Mouse (Mus musculus) lung, postnatal 0 days (tissue): ENCODE results near the gene Ttc39a. TPM values are rescaled to one million over a fixed set of nuclear protein-coding genes. Genes with fewer than 3 reads are reported as not detected.

Experiments used
- ATAC-seq: fragments of 200-750 bp; cut with Nextera tagmentation; 2 replicates; pipeline ENCODE4 v1.8.0; 2017; ENCODE audit warnings: moderate library complexity
- DNase-seq: peaks from one replicate; pipeline ENCODE4 v3.0.0-alpha.2; 2016; ENCODE audit warnings: low spot score
- H3K27ac ChIP-seq: fragments of 300-500 bp; sonication (generic); 2 replicates; pipeline ENCODE4 v1.5.1; 2014; ENCODE audit warnings: antibody characterized with exemption, mild to moderate bottlenecking, low read length, mixed read lengths
- H3K27me3 ChIP-seq: fragments of 300-500 bp; sonication (generic); replicated peaks from 2 replicates; pipeline ENCODE4 v1.6.1; 2014; ENCODE audit warnings: low read length, mixed read lengths; ENCODE audit not compliant: insufficient read depth
- H3K36me3 ChIP-seq: fragments of 300-500 bp; sonication (generic); 2 replicates; pipeline ENCODE4 v1.6.1; 2014; ENCODE audit warnings: low read length, mixed read lengths; ENCODE audit not compliant: insufficient read depth
- H3K4me1 ChIP-seq: fragments of 300-500 bp; sonication (generic); 2 replicates; pipeline ENCODE4 v1.6.1; 2014; ENCODE audit warnings: antibody characterized with exemption, low read depth, low read length, mixed read lengths; ENCODE audit not compliant: insufficient read depth
- H3K4me2 ChIP-seq: fragments of 300-500 bp; sonication (generic); replicated peaks from 2 replicates; pipeline ENCODE4 v1.6.1; 2014; ENCODE audit warnings: low read depth, mild to moderate bottlenecking, low read length, moderate library complexity, mixed read lengths
- H3K4me3 ChIP-seq: fragments of 300-500 bp; sonication (generic); 2 replicates; pipeline ENCODE4 v1.5.1; 2014; ENCODE audit warnings: low read depth, low read length
- H3K9ac ChIP-seq: fragments of 300-500 bp; sonication (generic); replicated peaks from 2 replicates; pipeline ENCODE4 v1.6.1; 2014; ENCODE audit warnings: low read depth, mild to moderate bottlenecking
- H3K9me3 ChIP-seq: fragments of 300-500 bp; sonication (generic); 2 replicates; pipeline ENCODE4 v1.6.1; 2016; ENCODE audit warnings: low read length, mixed read lengths
- CTCF ChIP-seq: IDR thresholded peaks from 2 replicates; pipeline ENCODE4 v1.5.1; 2016; ENCODE audit warnings: antibody characterized with exemption, mild to moderate bottlenecking
- EP300 ChIP-seq: IDR thresholded peaks from 2 replicates; pipeline ENCODE4 v1.6.1; 2016; ENCODE audit warnings: antibody characterized with exemption, mild to moderate bottlenecking, control low read depth
- WGBS: fragments of 180-500 bp; shearing (Covaris S2); extraction: QIAGEN DNeasy Blood & Tissue Kit; methylation state at CpG from one replicate; pipeline ENCODE4 v1.1.7; 2014; 5-methylcytosine and 5-hydroxymethylcytosine counted together
- polyA plus RNA-seq: library from polyadenylated mRNA; unstranded; fragments of >200 nt; fragmentation: Nextera tagmentation; extraction: Ambion mirVana; gene quantifications from 2 replicates; pipeline ENCODE4 v1.2.1, GENCODE M21; 2015

Gene Ttc39a
- polyA plus RNA-seq, 1 experiment from 2014 or later = 9.3 TPM

- H3K9me3 ChIP-seq = no peaks in the 10 kb centered on the region
- ATAC-seq (no peak), DNase-seq (no peak)
- no peak overlapping the region for H3K27ac ChIP-seq
- no peaks in the 10 kb centered on the region for H3K27me3 ChIP-seq
- H3K4me1 ChIP-seq = no peaks in the 10 kb centered on the region
- no peak overlapping the region for H3K4me3 ChIP-seq
- 55% methylated on average over 1 of the region's 1 CpGs for WGBS
- no peaks in the 10 kb centered on the region for H3K36me3 ChIP-seq
- H3K4me2 ChIP-seq = no peak overlapping the region
- no peak overlapping the region for H3K9ac ChIP-seq
- TF ChIP-seq EP300 (no peak), CTCF (no peak)
Measured at GRCm38 (mm10) chr4:109427058-109427457, 20.6 kb downstream of the Ttc39a start.

- 86% methylated on average over 7 of the region's 7 CpGs for WGBS
- Histone ChIP-seq H3K9ac (no peak overlapping the region), H3K27me3 (no peaks in the 10 kb centered on the region), H3K9me3 (no peaks in the 10 kb centered on the region), H3K4me2 (no peak overlapping the region), H3K4me1 (no peaks in the 10 kb centered on the region), H3K27ac (no peak overlapping the region), H3K4me3 (no peak overlapping the region), H3K36me3 (no peaks in the 10 kb centered on the region)
- TF ChIP-seq EP300 (no peak), CTCF (no peak)
- DNase-seq = no peak
- ATAC-seq = no peak
Measured at GRCm38 (mm10) chr4:109430250-109430649, 23.8 kb downstream of the Ttc39a start.

- H3K27ac ChIP-seq = no peak overlapping the region
- no peaks in the 10 kb centered on the region for H3K27me3 ChIP-seq
- WGBS = 31% methylated on average over 13 of the region's 13 CpGs
- ATAC-seq = peak; percentile 90
- H3K36me3 ChIP-seq = no peaks in the 10 kb centered on the region
- TF ChIP-seq CTCF (peak; percentile 81), EP300 (peak; percentile 14; the same call in 1 of the 2 replicates)
- H3K9me3 ChIP-seq = no peaks in the 10 kb centered on the region
- DNase-seq = peak; percentile 86
- no peak overlapping the region for H3K9ac ChIP-seq
- H3K4me2 ChIP-seq = no peak overlapping the region
- no peak overlapping the region for H3K4me3 ChIP-seq
- H3K4me1 ChIP-seq = no peaks in the 10 kb centered on the region
Measured at GRCm38 (mm10) chr4:109430854-109431253, 24.4 kb downstream of the Ttc39a start.

- WGBS = 65% methylated on average over 16 of the region's 16 CpGs
Measured at GRCm38 (mm10) chr4:109432668-109433375, 26.4 kb downstream of the Ttc39a start.

GRCm38 (mm10) chr4:109433641-109434040 lies 27.2 kb downstream of the Ttc39a start:
- DNase-seq (peak; percentile 67), ATAC-seq (peak; percentile 71)
- TF ChIP-seq EP300 = peak; percentile 21; the same call in 1 of the 2 replicates
- 0 out of 2 replicates have a peak, but pooled peaks have one; percentile 7 for TF ChIP-seq CTCF
- Histone ChIP-seq H3K9me3 (no peaks in the 10 kb centered on the region), H3K27me3 (no peaks in the 10 kb centered on the region), H3K36me3 (no peaks in the 10 kb centered on the region), H3K9ac (no peak overlapping the region), H3K4me2 (no peak overlapping the region), H3K27ac (peak overlapping the region; percentile 21; the same call in 1 of the 2 replicates), H3K4me1 (no peaks in the 10 kb centered on the region), H3K4me3 (no peak overlapping the region)
- 36% methylated on average over 6 of the region's 6 CpGs for WGBS

More at GRCm38 (mm10) chr4:109432668-109433375, 26.4 kb downstream of the Ttc39a start:
- H3K4me3 ChIP-seq = no peak overlapping the region
- no peaks in the 10 kb centered on the region for H3K9me3 ChIP-seq
- ATAC-seq = no peak
- no peaks in the 10 kb centered on the region for H3K36me3 ChIP-seq
- H3K4me2 ChIP-seq = no peak overlapping the region
- H3K27me3 ChIP-seq = no peaks in the 10 kb centered on the region
- no peaks in the 10 kb centered on the region for H3K4me1 ChIP-seq
- H3K9ac ChIP-seq = no peak overlapping the region
- TF ChIP-seq EP300 (no peak), CTCF (no peak)
- DNase-seq = no peak
- peak overlapping the region; percentile 21; the same call in 1 of the 2 replicates for H3K27ac ChIP-seq

- TF ChIP-seq EP300 = no peak
- TF ChIP-seq CTCF = no peak
- no peaks in the 10 kb centered on the region for H3K4me1 ChIP-seq
- H3K9me3 ChIP-seq = no peaks in the 10 kb centered on the region
- no peak overlapping the region for H3K27ac ChIP-seq
- no peak overlapping the region for H3K4me2 ChIP-seq
- H3K4me3 ChIP-seq = no peak overlapping the region
- ATAC-seq (no peak), DNase-seq (no peak)
- no peak overlapping the region for H3K9ac ChIP-seq
- 95% methylated on average over 1 of the region's 1 CpGs for WGBS
- H3K36me3 ChIP-seq = no peaks in the 10 kb centered on the region
- no peaks in the 10 kb centered on the region for H3K27me3 ChIP-seq
Measured at GRCm38 (mm10) chr4:109434256-109434655, 27.8 kb downstream of the Ttc39a start.
